Mouse (Mus musculus) midbrain, embryonic 14.5 days (tissue): ENCODE results near the gene Foxp4. TPM values are rescaled to one million over a fixed set of nuclear protein-coding genes. Genes with fewer than 3 reads are reported as not detected.

Source experiments
- ATAC-seq: fragments of 200-750 bp; cut with Nextera tagmentation; 2 replicates; pipeline ENCODE4 v1.8.0; 2017; ENCODE audit warnings: moderate number of reproducible peaks, moderate library complexity; ENCODE audit not compliant: low FRiP score, low TSS enrichment
- DNase-seq: peaks from one replicate; pipeline ENCODE4 v3.0.0-alpha.2; 2015
- H3K27ac ChIP-seq: fragments of 300-500 bp; sonication (generic); replicated peaks from 2 replicates; pipeline ENCODE4 v1.5.1; 2014; ENCODE audit warnings: mild to moderate bottlenecking, low read depth, low read length, moderate library complexity
- H3K27me3 ChIP-seq: fragments of 300-500 bp; sonication (generic); 2 replicates; pipeline ENCODE4 v1.6.1; 2014; ENCODE audit warnings: low read length, control low read depth, mixed read lengths; ENCODE audit not compliant: control insufficient read depth, insufficient read depth
- H3K36me3 ChIP-seq: fragments of 300-500 bp; sonication (generic); 2 replicates; pipeline ENCODE4 v1.6.1; 2014; ENCODE audit warnings: low read length, control low read depth; ENCODE audit not compliant: control insufficient read depth, insufficient read depth
- H3K4me1 ChIP-seq: fragments of 300-500 bp; sonication (generic); 2 replicates; pipeline ENCODE4 v1.6.1; 2014; ENCODE audit warnings: mild to moderate bottlenecking, antibody characterized with exemption, low read length, control low read depth; ENCODE audit not compliant: control insufficient read depth, insufficient read depth
- H3K4me2 ChIP-seq: fragments of 300-500 bp; sonication (generic); 2 replicates; pipeline ENCODE4 v1.6.1; 2014; ENCODE audit warnings: mild to moderate bottlenecking, low read length, moderate library complexity
- H3K4me3 ChIP-seq: fragments of 300-500 bp; sonication (generic); replicated peaks from 2 replicates; pipeline ENCODE4 v1.5.1; 2014; ENCODE audit warnings: low read depth, low read length
- H3K9ac ChIP-seq: fragments of 300-500 bp; sonication (generic); replicated peaks from 2 replicates; pipeline ENCODE4 v1.6.1; 2014; ENCODE audit warnings: mild to moderate bottlenecking, low read length, moderate library complexity
- H3K9me3 ChIP-seq: fragments of 300-500 bp; sonication (generic); 2 replicates; pipeline ENCODE4 v1.6.1; 2016; ENCODE audit warnings: low read length, control low read depth, mixed read lengths; ENCODE audit not compliant: control insufficient read depth
- WGBS: fragments of 180-500 bp; shearing (Covaris S2); extraction: QIAGEN DNeasy Blood & Tissue Kit; methylation state at CpG from one replicate; pipeline ENCODE4 v1.1.7; 2014; 5-methylcytosine and 5-hydroxymethylcytosine counted together
- polyA plus RNA-seq: library from polyadenylated mRNA; unstranded; fragments of >200 nt; fragmentation: Nextera tagmentation; extraction: Ambion mirVana; gene quantifications from 2 replicates; pipeline ENCODE4 v1.2.1, GENCODE M21; 2014

Gene Foxp4
- polyA plus RNA-seq, 1 experiment from 2014 or later: 40.9 TPM

DNA sequence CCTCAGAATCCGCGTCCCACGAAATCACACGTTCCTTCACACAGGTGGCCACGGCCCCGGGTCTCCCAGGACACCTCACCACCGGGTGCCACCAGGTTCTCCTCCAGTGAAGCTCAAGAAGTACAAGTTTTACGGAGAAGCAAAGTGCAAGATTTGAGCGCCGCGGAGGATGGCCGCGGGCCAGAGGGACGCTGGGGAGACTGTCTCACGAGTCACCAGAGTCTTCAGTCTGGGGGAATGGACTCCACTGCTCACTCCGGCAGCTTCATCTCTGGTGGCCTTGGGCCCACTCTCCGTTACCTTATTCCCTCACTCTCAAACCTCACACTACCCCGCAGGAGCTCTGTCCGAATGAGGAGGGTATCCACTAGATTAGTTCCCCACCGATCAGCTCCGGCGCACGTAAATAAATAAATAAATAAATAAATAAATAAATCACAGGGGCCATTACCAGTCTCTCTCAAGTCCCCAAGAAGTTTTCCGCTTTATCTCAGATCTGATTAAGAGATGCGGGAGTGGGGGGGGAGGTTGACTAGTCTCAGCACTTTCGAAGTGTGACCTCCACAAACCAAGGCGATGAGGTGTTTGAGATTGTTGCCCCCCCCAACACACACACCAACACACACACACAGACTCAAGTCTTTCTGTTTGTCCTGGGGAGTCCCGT, 1.3 kb downstream of the Foxp4 start:
- Histone ChIP-seq H3K36me3 (no peaks in the 10 kb centered on the region), H3K9ac (peak overlapping the region; percentile 83), H3K4me1 (peaks cover 40% of the 10 kb centered on the region), H3K4me2 (peak overlapping the region; percentile 95), H3K4me3 (peak overlapping the region; percentile 81), H3K27me3 (no peaks in the 10 kb centered on the region; the same call in 1 of the 2 replicates), H3K9me3 (no peaks in the 10 kb centered on the region), H3K27ac (0 out of 2 replicates have a peak overlapping the region, but pooled peaks have one; percentile 26)
- DNase-seq (peak; percentile 59), ATAC-seq (no peak; the same call in 1 of the 2 replicates)
- WGBS: 0% methylated on average over 28 of the region's 28 CpGs

GRCm38 (mm10) chr17:47922579-47922978, 1.9 kb downstream of the Foxp4 start:
- Histone ChIP-seq H3K27ac (no peak overlapping the region), H3K9ac (peak overlapping the region; percentile 43), H3K4me3 (peak overlapping the region; percentile 81), H3K36me3 (no peaks in the 10 kb centered on the region), H3K4me1 (peaks cover 42% of the 10 kb centered on the region), H3K9me3 (no peaks in the 10 kb centered on the region), H3K4me2 (peak overlapping the region; percentile 95), H3K27me3 (no peaks in the 10 kb centered on the region; the same call in 1 of the 2 replicates)
- DNase-seq (no peak), ATAC-seq (no peak)
- WGBS: under 1% methylated on average over 24 of the region's 24 CpGs

GRCm38 (mm10) chr17:47922116-47922515, 2.3 kb downstream of the Foxp4 start:
- Histone ChIP-seq H3K27me3 (no peaks in the 10 kb centered on the region; the same call in 1 of the 2 replicates), H3K9ac (peak overlapping the region; percentile 43), H3K4me2 (peak overlapping the region; percentile 95), H3K4me3 (peak overlapping the region; percentile 81), H3K36me3 (no peaks in the 10 kb centered on the region), H3K27ac (no peak overlapping the region), H3K4me1 (peaks cover 42% of the 10 kb centered on the region), H3K9me3 (no peaks in the 10 kb centered on the region)
- DNase-seq (no peak), ATAC-seq (no peak)
- WGBS: 2% methylated on average over 21 of the region's 21 CpGs

DNA sequence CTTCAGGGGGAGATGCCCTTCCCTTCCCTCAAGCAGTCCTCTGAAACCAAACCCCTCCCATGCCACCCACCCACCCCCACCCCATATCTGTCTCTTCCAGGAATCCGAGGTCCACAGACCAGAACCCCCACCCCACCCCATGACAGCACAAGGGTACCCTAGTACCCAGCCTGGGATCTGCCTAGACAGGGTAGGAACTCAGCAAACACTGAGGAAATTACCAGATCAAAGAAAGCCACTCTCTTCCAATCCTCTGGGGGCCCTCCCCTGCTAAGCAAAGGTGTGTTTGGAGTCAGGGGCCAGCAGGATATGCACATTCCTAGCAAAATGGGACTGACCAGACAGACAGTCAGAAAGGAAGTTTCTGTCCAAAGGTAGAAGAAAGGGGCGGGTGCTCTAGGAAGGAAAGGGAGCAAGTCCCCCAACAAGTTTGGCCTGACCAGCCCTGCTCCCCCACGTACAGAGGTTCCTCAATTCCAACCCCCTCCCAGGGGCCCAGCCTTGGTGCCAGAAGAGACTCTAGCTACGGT, 3.2 kb downstream of the Foxp4 start:
- DNase-seq: no peak
- Histone ChIP-seq H3K27me3 (no peaks in the 10 kb centered on the region; the same call in 1 of the 2 replicates), H3K4me1 (peaks cover 42% of the 10 kb centered on the region)

GRCm38 (mm10) chr17:47919826-47920225, 4.6 kb downstream of the Foxp4 start:
- H3K4me3 ChIP-seq: no peak overlapping the region
- no peaks in the 10 kb centered on the region; the same call in 1 of the 2 replicates for H3K27me3 ChIP-seq
- 22% methylated on average over 5 of the region's 5 CpGs for WGBS
- peaks cover 48% of the 10 kb centered on the region for H3K4me1 ChIP-seq
- H3K36me3 ChIP-seq: no peaks in the 10 kb centered on the region
- DNase-seq (no peak), ATAC-seq (no peak)
- H3K9me3 ChIP-seq: no peaks in the 10 kb centered on the region
- H3K27ac ChIP-seq: no peak overlapping the region; the same call in 1 of the 2 replicates
- H3K4me2 ChIP-seq: peak overlapping the region; percentile 95
- no peak overlapping the region; the same call in 1 of the 2 replicates for H3K9ac ChIP-seq

More for the DNA sequence above, 3.2 kb downstream of the Foxp4 start:
- Histone ChIP-seq H3K4me3 (peak overlapping the region; percentile 81), H3K4me2 (peak overlapping the region; percentile 95), H3K27ac (no peak overlapping the region), H3K36me3 (no peaks in the 10 kb centered on the region), H3K9me3 (no peaks in the 10 kb centered on the region), H3K9ac (peak overlapping the region; percentile 43; the same call in 1 of the 2 replicates)
- no peak for ATAC-seq
- WGBS: 28% methylated on average over 4 of the region's 4 CpGs

DNA sequence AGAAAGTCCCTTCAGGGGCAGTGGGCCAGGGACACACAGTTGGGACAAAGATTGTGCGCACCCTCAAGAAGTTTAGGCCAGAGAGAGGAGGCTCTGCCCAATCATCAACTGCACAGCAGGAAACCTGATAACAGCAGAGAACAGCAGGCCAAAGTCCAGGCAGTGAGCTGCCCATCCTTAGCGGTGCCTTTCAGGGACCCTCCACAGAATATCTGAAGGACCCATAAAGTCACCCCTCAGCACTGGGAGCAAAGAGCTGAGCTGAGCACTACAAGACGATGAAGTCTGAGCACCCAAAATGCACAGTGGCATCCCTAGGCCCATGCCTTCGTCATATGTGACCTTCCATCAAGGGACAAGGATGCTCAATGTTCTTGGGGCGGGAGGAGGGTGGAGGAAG, 6.5 kb downstream of the Foxp4 start:
- no peak overlapping the region for H3K4me3 ChIP-seq
- no peaks in the 10 kb centered on the region for H3K36me3 ChIP-seq
- no peak overlapping the region for H3K9ac ChIP-seq
- no peaks in the 10 kb centered on the region for H3K9me3 ChIP-seq
- no peaks in the 10 kb centered on the region; the same call in 1 of the 2 replicates for H3K27me3 ChIP-seq
- WGBS: 77% methylated on average over 5 of the region's 5 CpGs
- no peak overlapping the region; the same call in 1 of the 2 replicates for H3K4me2 ChIP-seq
- no peak for DNase-seq
- peaks cover 53% of the 10 kb centered on the region for H3K4me1 ChIP-seq
- no peak for ATAC-seq
- H3K27ac ChIP-seq: no peak overlapping the region

- Histone ChIP-seq H3K4me1 (peaks cover 47% of the 10 kb centered on the region), H3K9ac (no peak overlapping the region)
- 78% methylated on average over 3 of the region's 3 CpGs for WGBS
Measured at GRCm38 (mm10) chr17:47917212-47917611, 7.2 kb downstream of the Foxp4 start.

GRCm38 (mm10) chr17:47914676-47915219, 9.7 kb downstream of the Foxp4 start:
- WGBS: 7% methylated on average over 9 of the region's 9 CpGs
- peak; percentile 66 for DNase-seq
- Histone ChIP-seq H3K27ac (no peak overlapping the region), H3K9me3 (no peaks in the 10 kb centered on the region), H3K36me3 (no peaks in the 10 kb centered on the region), H3K4me2 (no peak overlapping the region), H3K4me3 (no peak overlapping the region), H3K4me1 (peaks cover 24% of the 10 kb centered on the region), H3K9ac (no peak overlapping the region), H3K27me3 (no peaks in the 10 kb centered on the region)
- peak; percentile 53 for ATAC-seq

More at GRCm38 (mm10) chr17:47917212-47917611, 7.2 kb downstream of the Foxp4 start:
- Histone ChIP-seq H3K27ac (no peak overlapping the region), H3K4me2 (no peak overlapping the region), H3K27me3 (no peaks in the 10 kb centered on the region; the same call in 1 of the 2 replicates), H3K36me3 (no peaks in the 10 kb centered on the region), H3K9me3 (no peaks in the 10 kb centered on the region), H3K4me3 (no peak overlapping the region)
- ATAC-seq: no peak
- DNase-seq: no peak
